Mouse (Mus musculus) urinary bladder, postnatal 4 days (tissue): ENCODE measurements around the gene Vmn2r37.
"Not testable (repeated sequence)": the region's sequence is repeated elsewhere in the genome, so short reads cannot be mapped to it uniquely, and the experiment has no call there.

ENCODE experiments used
- DNase-seq, 2 experiments: peaks; one replicate each; pipeline ENCODE4 v3.0.0; 2021 to 2022; ENCODE audit warnings: low spot score in 2 of 2

Gene Vmn2r37

DNA sequence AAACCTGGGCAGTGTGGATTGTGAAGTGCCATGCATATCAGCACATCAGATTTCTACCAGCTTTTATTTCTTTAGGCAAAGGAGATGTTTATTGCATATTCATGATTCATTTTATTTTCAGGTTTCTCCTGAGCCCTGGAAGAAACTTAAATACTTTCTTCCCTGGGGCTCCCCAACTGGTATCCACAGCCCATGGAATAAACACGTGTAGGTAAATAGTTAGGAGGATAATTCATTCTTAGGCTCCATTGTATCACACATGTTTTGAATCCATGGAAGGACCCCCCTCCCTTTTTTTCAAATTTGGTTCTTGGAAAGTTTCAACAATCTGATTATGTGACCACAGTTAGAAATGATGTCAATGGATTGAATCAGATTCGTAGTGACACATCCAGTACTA, at the start of gene Vmn2r37:
Gene Vmn2r37, minus strand, starts transcription at position 101 of the 400 bp plus-strand sequence.
- DNase-seq: not testable (repeated sequence)
